Mouse (Mus musculus): ENCODE results near the gene Trio. TPM values are rescaled to one million over a fixed set of nuclear protein-coding genes. Genes with fewer than 3 reads are reported as not detected.
A peak's percentile ranks its signal among the peaks of the same experiment; 100 is the strongest.

Trio gene
- polyA plus RNA-seq, 1 experiment from 2014 or later: 42.1 TPM

DNA sequence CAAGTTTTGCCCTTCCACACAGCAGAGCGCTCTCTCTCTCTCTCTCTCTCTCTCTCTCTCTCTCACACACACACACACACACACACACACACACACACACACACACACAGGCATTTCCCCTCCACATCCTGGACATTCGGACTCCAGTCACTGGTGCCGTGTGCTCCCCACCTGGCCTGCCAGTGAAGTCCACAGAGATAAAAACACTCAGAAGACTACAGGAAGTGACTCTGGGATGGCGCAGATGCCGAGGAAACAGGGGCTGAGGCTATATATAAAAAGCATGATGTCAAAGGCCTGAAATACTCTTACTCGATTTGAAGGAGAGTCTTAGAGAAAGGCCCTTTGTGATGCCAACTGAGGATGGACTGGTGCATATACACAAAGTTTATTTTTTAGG is 166.5 kb downstream of the Trio start:
- no peak overlapping the region for H3K4me3 ChIP-seq (ENCODE audit: low read length)
- 71% methylated on average over 6 of the region's 6 CpGs for WGBS
- no peaks in the 10 kb centered on the region for H3K27me3 ChIP-seq (ENCODE audit: control insufficient read depth, insufficient read depth, low read length)
- no peak overlapping the region for H3K9ac ChIP-seq (ENCODE audit: low read depth, low read length)
- H3K4me1 ChIP-seq (ENCODE audit: control insufficient read depth, insufficient read depth, low read length): no peaks in the 10 kb centered on the region
- no peak for ATAC-seq (ENCODE audit: low FRiP score, low TSS enrichment)
- H3K9me3 ChIP-seq (ENCODE audit: control insufficient read depth, low read length): no peaks in the 10 kb centered on the region
- H3K4me2 ChIP-seq (replicated peaks; ENCODE audit: low read depth, low read length): no peak overlapping the region
- no peak overlapping the region for H3K27ac ChIP-seq (ENCODE audit: low read depth, low read length)
- H3K36me3 ChIP-seq (ENCODE audit: control insufficient read depth, insufficient read depth, low read length): peaks cover 44% of the 10 kb centered on the region

GRCm38 (mm10) chr15:27858179-27858819 is 167.3 kb downstream of the Trio start:
- Histone ChIP-seq H3K4me1 (ENCODE audit: control insufficient read depth, insufficient read depth, low read length) (no peaks in the 10 kb centered on the region), H3K4me2 (replicated peaks; ENCODE audit: low read depth, low read length) (no peak overlapping the region), H3K4me3 (ENCODE audit: low read length) (no peak overlapping the region), H3K9ac (ENCODE audit: low read depth, low read length) (no peak overlapping the region), H3K9me3 (ENCODE audit: control insufficient read depth, low read length) (no peaks in the 10 kb centered on the region), H3K27me3 (ENCODE audit: control insufficient read depth, insufficient read depth, low read length) (no peaks in the 10 kb centered on the region), H3K27ac (ENCODE audit: low read depth, low read length) (no peak overlapping the region), H3K36me3 (ENCODE audit: control insufficient read depth, insufficient read depth, low read length) (peaks cover 49% of the 10 kb centered on the region)
- WGBS: 84% methylated on average over 7 of the region's 7 CpGs
- ATAC-seq (ENCODE audit: low FRiP score, low TSS enrichment): no peak

DNA sequence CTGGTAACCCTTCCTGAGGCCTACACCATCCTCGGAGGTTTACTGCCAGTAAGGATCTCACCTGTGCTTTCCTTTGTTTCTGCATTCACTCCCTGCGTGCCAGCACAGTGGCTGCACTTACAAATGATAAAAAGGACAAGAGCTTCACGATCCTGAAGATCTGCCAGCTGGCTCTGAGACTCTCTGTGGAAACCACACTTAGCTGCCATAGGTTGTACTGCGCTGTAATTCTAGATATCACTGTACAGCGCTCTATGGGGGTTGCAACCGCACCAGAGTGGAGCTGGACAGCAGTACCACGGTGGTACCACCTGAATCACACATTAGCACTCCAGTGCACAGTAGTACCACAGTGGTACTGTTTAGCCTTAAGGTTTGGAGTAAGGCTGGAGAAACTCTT is 168.4 kb downstream of the Trio start:
- Histone ChIP-seq H3K9me3 (ENCODE audit: control insufficient read depth, low read length) (no peaks in the 10 kb centered on the region), H3K4me2 (replicated peaks; ENCODE audit: low read depth, low read length) (no peak overlapping the region), H3K27ac (ENCODE audit: low read depth, low read length) (no peak overlapping the region), H3K9ac (ENCODE audit: low read depth, low read length) (no peak overlapping the region), H3K4me1 (ENCODE audit: control insufficient read depth, insufficient read depth, low read length) (no peaks in the 10 kb centered on the region), H3K4me3 (ENCODE audit: low read length) (no peak overlapping the region), H3K36me3 (ENCODE audit: control insufficient read depth, insufficient read depth, low read length) (peaks cover 48% of the 10 kb centered on the region), H3K27me3 (ENCODE audit: control insufficient read depth, insufficient read depth, low read length) (no peaks in the 10 kb centered on the region)
- no peak for ATAC-seq (ENCODE audit: low FRiP score, low TSS enrichment)
- 87% methylated on average over 7 of the region's 7 CpGs for WGBS

- no peaks in the 10 kb centered on the region for H3K9me3 ChIP-seq (ENCODE audit: control insufficient read depth, low read length)
- H3K9ac ChIP-seq (ENCODE audit: low read depth, low read length): no peak overlapping the region
- peak; percentile 61; the same call in 1 of the 2 replicates for ATAC-seq (ENCODE audit: low FRiP score, low TSS enrichment)
- H3K4me2 ChIP-seq (replicated peaks; ENCODE audit: low read depth, low read length): no peak overlapping the region; the same call in 1 of the 2 replicates
- no peak overlapping the region for H3K4me3 ChIP-seq (ENCODE audit: low read length)
- H3K27me3 ChIP-seq (ENCODE audit: control insufficient read depth, insufficient read depth, low read length): no peaks in the 10 kb centered on the region
- H3K36me3 ChIP-seq (ENCODE audit: control insufficient read depth, insufficient read depth, low read length): peaks cover 52% of the 10 kb centered on the region
- 74% methylated on average over 29 of the region's 29 CpGs for WGBS
- H3K4me1 ChIP-seq (ENCODE audit: control insufficient read depth, insufficient read depth, low read length): no peaks in the 10 kb centered on the region
- H3K27ac ChIP-seq (ENCODE audit: low read depth, low read length): 0 out of 2 replicates have a peak overlapping the region, but pooled peaks have one; percentile 51
Observed at GRCm38 (mm10) chr15:27856050-27856787, 169.4 kb downstream of the Trio start.

- WGBS: 81% methylated on average over 6 of the region's 6 CpGs
- H3K4me3 ChIP-seq (ENCODE audit: low read length): no peak overlapping the region
- no peaks in the 10 kb centered on the region for H3K9me3 ChIP-seq (ENCODE audit: control insufficient read depth, low read length)
- no peaks in the 10 kb centered on the region for H3K4me1 ChIP-seq (ENCODE audit: control insufficient read depth, insufficient read depth, low read length)
- H3K27ac ChIP-seq (ENCODE audit: low read depth, low read length): no peak overlapping the region
- no peak overlapping the region for H3K4me2 ChIP-seq (replicated peaks; ENCODE audit: low read depth, low read length)
- H3K36me3 ChIP-seq (ENCODE audit: control insufficient read depth, insufficient read depth, low read length): peaks cover 84% of the 10 kb centered on the region
- H3K27me3 ChIP-seq (ENCODE audit: control insufficient read depth, insufficient read depth, low read length): no peaks in the 10 kb centered on the region
- no peak overlapping the region for H3K9ac ChIP-seq (ENCODE audit: low read depth, low read length)
- ATAC-seq (ENCODE audit: low FRiP score, low TSS enrichment): no peak
Observed at GRCm38 (mm10) chr15:27851312-27851711, 174.3 kb downstream of the Trio start.

- Histone ChIP-seq H3K36me3 (ENCODE audit: control insufficient read depth, insufficient read depth, low read length) (peaks cover 86% of the 10 kb centered on the region), H3K4me2 (replicated peaks; ENCODE audit: low read depth, low read length) (no peak overlapping the region), H3K27ac (ENCODE audit: low read depth, low read length) (no peak overlapping the region), H3K27me3 (ENCODE audit: control insufficient read depth, insufficient read depth, low read length) (no peaks in the 10 kb centered on the region), H3K9ac (ENCODE audit: low read depth, low read length) (no peak overlapping the region), H3K9me3 (ENCODE audit: control insufficient read depth, low read length) (no peaks in the 10 kb centered on the region), H3K4me1 (ENCODE audit: control insufficient read depth, insufficient read depth, low read length) (no peaks in the 10 kb centered on the region), H3K4me3 (ENCODE audit: low read length) (no peak overlapping the region)
- ATAC-seq (ENCODE audit: low FRiP score, low TSS enrichment): no peak
- 87% methylated on average over 14 of the region's 14 CpGs for WGBS
Observed at GRCm38 (mm10) chr15:27850904-27851303, 174.7 kb downstream of the Trio start.

GRCm38 (mm10) chr15:27849910-27850309 is 175.7 kb downstream of the Trio start:
- Histone ChIP-seq H3K27me3 (ENCODE audit: control insufficient read depth, insufficient read depth, low read length) (no peaks in the 10 kb centered on the region), H3K4me3 (ENCODE audit: low read length) (no peak overlapping the region), H3K4me1 (ENCODE audit: control insufficient read depth, insufficient read depth, low read length) (no peaks in the 10 kb centered on the region), H3K4me2 (replicated peaks; ENCODE audit: low read depth, low read length) (no peak overlapping the region), H3K9ac (ENCODE audit: low read depth, low read length) (no peak overlapping the region), H3K27ac (ENCODE audit: low read depth, low read length) (no peak overlapping the region), H3K36me3 (ENCODE audit: control insufficient read depth, insufficient read depth, low read length) (peaks cover 92% of the 10 kb centered on the region), H3K9me3 (ENCODE audit: control insufficient read depth, low read length) (no peaks in the 10 kb centered on the region)
- ATAC-seq (ENCODE audit: low FRiP score, low TSS enrichment): no peak
- 92% methylated on average over 4 of the region's 4 CpGs for WGBS

DNA sequence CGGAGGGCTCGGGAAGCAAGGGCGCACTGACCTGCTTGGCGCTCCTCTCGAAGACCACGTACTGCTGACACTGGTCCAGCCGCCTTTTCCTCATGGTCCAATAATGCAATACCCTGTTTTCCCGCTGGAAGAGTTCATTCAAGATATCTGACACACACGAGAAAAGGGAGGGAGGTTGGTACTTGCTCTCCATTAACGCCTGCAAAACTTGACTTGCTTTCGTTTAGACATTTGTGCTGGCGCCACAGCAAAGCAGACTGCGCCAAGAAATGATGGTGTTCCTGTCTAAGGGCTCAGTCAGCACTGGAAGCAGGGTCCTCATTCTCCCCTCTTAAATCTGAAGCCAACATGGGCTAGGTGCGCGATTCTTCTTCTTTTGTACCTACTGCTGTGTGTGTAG is 184.0 kb downstream of the Trio start:
- ATAC-seq (ENCODE audit: low FRiP score, low TSS enrichment): no peak
- H3K36me3 ChIP-seq (ENCODE audit: control insufficient read depth, insufficient read depth, low read length): peaks cover 87% of the 10 kb centered on the region
- H3K4me3 ChIP-seq (ENCODE audit: low read length): no peak overlapping the region
- H3K27me3 ChIP-seq (ENCODE audit: control insufficient read depth, insufficient read depth, low read length): no peaks in the 10 kb centered on the region
- H3K4me1 ChIP-seq (ENCODE audit: control insufficient read depth, insufficient read depth, low read length): no peaks in the 10 kb centered on the region
- H3K4me2 ChIP-seq (replicated peaks; ENCODE audit: low read depth, low read length): no peak overlapping the region
- no peak overlapping the region for H3K27ac ChIP-seq (ENCODE audit: low read depth, low read length)
- WGBS: 96% methylated on average over 15 of the region's 15 CpGs
- H3K9ac ChIP-seq (ENCODE audit: low read depth, low read length): no peak overlapping the region
- H3K9me3 ChIP-seq (ENCODE audit: control insufficient read depth, low read length): no peaks in the 10 kb centered on the region

- ATAC-seq (ENCODE audit: low FRiP score, low TSS enrichment): peak; percentile 20; the same call in 1 of the 2 replicates
Observed at GRCm38 (mm10) chr15:27840579-27840978, 185.1 kb downstream of the Trio start.

More at GRCm38 (mm10) chr15:27840579-27840978, 185.1 kb downstream of the Trio start:
- no peak overlapping the region for H3K27ac ChIP-seq (ENCODE audit: low read depth, low read length)
- no peak overlapping the region for H3K9ac ChIP-seq (ENCODE audit: low read depth, low read length)
- H3K27me3 ChIP-seq (ENCODE audit: control insufficient read depth, insufficient read depth, low read length): no peaks in the 10 kb centered on the region
- H3K9me3 ChIP-seq (ENCODE audit: control insufficient read depth, low read length): no peaks in the 10 kb centered on the region
- WGBS: 77% methylated on average over 8 of the region's 8 CpGs
- H3K4me2 ChIP-seq (replicated peaks; ENCODE audit: low read depth, low read length): no peak overlapping the region
- H3K4me3 ChIP-seq (ENCODE audit: low read length): no peak overlapping the region
- H3K4me1 ChIP-seq (ENCODE audit: control insufficient read depth, insufficient read depth, low read length): no peaks in the 10 kb centered on the region
- H3K36me3 ChIP-seq (ENCODE audit: control insufficient read depth, insufficient read depth, low read length): peaks cover 84% of the 10 kb centered on the region

Data from kidney, embryonic 14.5 days (tissue).